Mouse (Mus musculus) cerebellum, postnatal 36 days (tissue): ENCODE measurements around the gene Mmrn2.
A peak's percentile ranks its signal among the peaks of the same experiment; 100 is the strongest.
"Not testable (repeated sequence)": the region's sequence is repeated elsewhere in the genome, so short reads cannot be mapped to it uniquely, and the experiment has no call there.

Source experiments
- DNase-seq, 2 experiments: peaks; one replicate each; pipeline ENCODE4 v3.0.0; 2021 to 2022; ENCODE audit warnings: mixed read lengths in 2 of 2

Gene Mmrn2

GRCm38 (mm10) chr14:34362726-34363445 is 12.4 kb upstream of the Mmrn2 start:
- DNase-seq, result peak; percentile 76 to 79

- DNase-seq, result peak; percentile 55 to 65
Measured at GRCm38 (mm10) chr14:34363490-34364253, 11.6 kb upstream of the Mmrn2 start.

GRCm38 (mm10) chr14:34364254-34365146 is 10.8 kb upstream of the Mmrn2 start:
- not testable (repeated sequence) for DNase-seq

- DNase-seq, result no peak
Measured at GRCm38 (mm10) chr14:34365147-34365507, 10.1 kb upstream of the Mmrn2 start.

GRCm38 (mm10) chr14:34370203-34370602 is 5.1 kb upstream of the Mmrn2 start:
- DNase-seq, result no peak

- DNase-seq, result no peak
Measured at GRCm38 (mm10) chr14:34370921-34371320, 4.3 kb upstream of the Mmrn2 start.

GRCm38 (mm10) chr14:34371763-34372162 is 3.5 kb upstream of the Mmrn2 start:
- DNase-seq, result no peak

GRCm38 (mm10) chr14:34372646-34373045 is 2.6 kb upstream of the Mmrn2 start:
- peak; percentile 44 to 46 for DNase-seq

GRCm38 (mm10) chr14:34373581-34373980 is 1.7 kb upstream of the Mmrn2 start:
- DNase-seq, result no peak

GRCm38 (mm10) chr14:34374577-34374976 is 688 bp upstream of the Mmrn2 start, which contains the start of gene Sncg:
Gene Sncg (minus strand): TSS chr14:34374789.
- DNase-seq, result no peak

- DNase-seq, result no peak
Measured at GRCm38 (mm10) chr14:34375941-34376340, 676 bp downstream of the Mmrn2 start.

GRCm38 (mm10) chr14:34377121-34377520 is 1.9 kb downstream of the Mmrn2 start:
- no peak for DNase-seq

GRCm38 (mm10) chr14:34378560-34379331 is 3.5 kb downstream of the Mmrn2 start:
- DNase-seq, result no peak

GRCm38 (mm10) chr14:34382921-34383704 is 7.8 kb downstream of the Mmrn2 start:
- DNase-seq, result no peak

GRCm38 (mm10) chr14:34393295-34393694 is 18.0 kb downstream of the Mmrn2 start:
- no peak for DNase-seq

GRCm38 (mm10) chr14:34397871-34398270 is 22.6 kb downstream of the Mmrn2 start:
- DNase-seq, result no peak

GRCm38 (mm10) chr14:34398901-34399300 is 23.6 kb downstream of the Mmrn2 start:
- no peak for DNase-seq

GRCm38 (mm10) chr14:34399301-34399700 is 24.0 kb downstream of the Mmrn2 start:
- DNase-seq, result no peak

GRCm38 (mm10) chr14:34400021-34400420 is 24.8 kb downstream of the Mmrn2 start:
- DNase-seq, result no peak

- DNase-seq, result peak; percentile 65 to 74
Measured at GRCm38 (mm10) chr14:34401135-34401534, 25.9 kb downstream of the Mmrn2 start.

GRCm38 (mm10) chr14:34402871-34403270 is 27.6 kb downstream of the Mmrn2 start:
- DNase-seq, result no peak
